Mouse (Mus musculus): ENCODE data around the gene Gm10100.

DNA sequence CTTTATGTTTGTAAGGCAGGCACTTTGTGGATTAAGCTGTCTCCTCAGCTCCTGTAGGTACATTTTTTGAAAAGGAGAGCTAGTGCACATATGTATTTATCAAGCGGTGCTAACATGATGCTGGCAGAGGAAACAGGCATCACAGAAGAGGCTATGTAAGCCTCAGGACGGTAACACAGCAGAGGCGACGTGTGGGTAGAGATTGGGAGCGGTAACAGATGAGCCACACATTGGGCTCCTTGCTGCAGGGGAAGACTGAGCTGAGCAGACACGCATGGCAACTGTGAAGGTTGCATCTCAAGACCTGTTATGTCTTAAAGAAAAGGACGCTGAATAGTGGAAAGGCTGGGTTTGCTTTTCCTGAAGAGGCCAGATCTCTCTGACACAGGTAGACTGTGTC, 43.3 kb upstream of the Gm10100 start:
- TF ChIP-seq POLR2A (IDR thresholded peaks at IDR 0.05; ENCODE audit: low read depth, low read length), result no peak
- no peak for TF ChIP-seq CTCF (IDR thresholded peaks at IDR 0.05; ENCODE audit: extremely low read depth, insufficient read length, insufficient replicate concordance, low read depth, low read length)
